Mouse (Mus musculus) CH12.LX (cell line): ENCODE measurements around the gene Rims3. TPM values are rescaled to one million over a fixed set of nuclear protein-coding genes. Genes with fewer than 3 reads are reported as not detected.

Experiments used
- polyA plus RNA-seq: library from polyadenylated mRNA; unstranded; fragments of >175 nt; gene quantifications from 2 replicates; pipeline ENCODE4 v1.2.1, GENCODE M21; 2012; ENCODE audit warnings: low read depth; ENCODE audit not compliant: insufficient read length
- total RNA-seq, 2 experiments: library from RNA; depleted of rRNA; stranded (reverse); fragments of 300-350 nt in 1 of 2; fragments of >200 nt in 1 of 2; gene quantifications; 2 replicates each; pipeline ENCODE4 v1.2.3; 2012 to 2014

Gene Rims3
- total and polyA plus RNA-seq, 3 experiments, result 0.05 to 0.17 (median 0.13) TPM

Other genes with a start within 250 kb of the Rims3 start
- gene Cited4, start 188.2 kb upstream of the Rims3 start, total RNA-seq (2012; rRNA removed), result 0.08 and 0.25 TPM in 2 replicates
- gene Cited4, start 188.2 kb upstream of the Rims3 start, total RNA-seq (2014; rRNA removed), result 0.36 and 0.45 TPM in 2 replicates
- gene Cited4, start 188.2 kb upstream of the Rims3 start, polyA plus RNA-seq, result not detected in 2 replicates
- gene Kcnq4, start 106.2 kb upstream of the Rims3 start, total RNA-seq (2012; rRNA removed), result 0.04 and 0.08 TPM in 2 replicates
- not detected in 2 replicates for gene Kcnq4, start 106.2 kb upstream of the Rims3 start, total RNA-seq (2014; rRNA removed)
- 0.10 TPM in 1 of 2 replicates, not detected in the other for gene Kcnq4, start 106.2 kb upstream of the Rims3 start, polyA plus RNA-seq
- 33.6 and 39.9 TPM in 2 replicates for gene Nfyc, start 23.2 kb upstream of the Rims3 start, total RNA-seq (2012; rRNA removed)
- gene Nfyc, start 23.2 kb upstream of the Rims3 start, total RNA-seq (2014; rRNA removed), result 36.7 and 41.0 TPM in 2 replicates
- gene Nfyc, start 23.2 kb upstream of the Rims3 start, polyA plus RNA-seq, result 44.4 and 51.1 TPM in 2 replicates
- 13.4 and 13.9 TPM in 2 replicates for gene Exo5, start 70.2 kb downstream of the Rims3 start, total RNA-seq (2012; rRNA removed)
- gene Exo5, start 70.2 kb downstream of the Rims3 start, total RNA-seq (2014; rRNA removed), result 17.4 and 23.0 TPM in 2 replicates
- gene Exo5, start 70.2 kb downstream of the Rims3 start, polyA plus RNA-seq, result 24.0 and 25.3 TPM in 2 replicates
- 0.71 and 0.89 TPM in 2 replicates for gene Zfp69, start 96.9 kb downstream of the Rims3 start, total RNA-seq (2012; rRNA removed)
- gene Zfp69, start 96.9 kb downstream of the Rims3 start, total RNA-seq (2014; rRNA removed), result 0.46 and 0.72 TPM in 2 replicates
- 1.3 and 2.2 TPM in 2 replicates for gene Zfp69, start 96.9 kb downstream of the Rims3 start, polyA plus RNA-seq
- 27.4 and 29.1 TPM in 2 replicates for gene Smap2, start 162.4 kb downstream of the Rims3 start, total RNA-seq (2012; rRNA removed)
- 20.0 and 20.1 TPM in 2 replicates for gene Smap2, start 162.4 kb downstream of the Rims3 start, total RNA-seq (2014; rRNA removed)
- 110 and 111 TPM in 2 replicates for gene Smap2, start 162.4 kb downstream of the Rims3 start, polyA plus RNA-seq
- gene Col9a2, start 184.6 kb downstream of the Rims3 start, total RNA-seq (2012; rRNA removed), result not detected in 2 replicates
- not detected in 2 replicates for gene Col9a2, start 184.6 kb downstream of the Rims3 start, total RNA-seq (2014; rRNA removed)
- not detected in 2 replicates for gene Col9a2, start 184.6 kb downstream of the Rims3 start, polyA plus RNA-seq
- 22.3 and 30.4 TPM in 2 replicates for gene Zmpste24, start 243.4 kb downstream of the Rims3 start, total RNA-seq (2012; rRNA removed)
- 55.7 and 58.1 TPM in 2 replicates for gene Zmpste24, start 243.4 kb downstream of the Rims3 start, total RNA-seq (2014; rRNA removed)
- gene Zmpste24, start 243.4 kb downstream of the Rims3 start, polyA plus RNA-seq, result 52.8 and 59.1 TPM in 2 replicates